Mouse (Mus musculus): ENCODE measurements at regions not wholly inside any gene's neighbourhood (a gene's known extent, or its start where the extent isn't known, plus 50 kb on each side); places are given as distances from the start of the nearest gene placed in this dataset.

GRCm38 (mm10) chr15:36427334-36427733, 580.2 kb downstream of the Zfp706 start:
- ATAC-seq (replicated peaks; ENCODE audit: low read depth, poor library complexity, severe bottlenecking): no peak

DNA sequence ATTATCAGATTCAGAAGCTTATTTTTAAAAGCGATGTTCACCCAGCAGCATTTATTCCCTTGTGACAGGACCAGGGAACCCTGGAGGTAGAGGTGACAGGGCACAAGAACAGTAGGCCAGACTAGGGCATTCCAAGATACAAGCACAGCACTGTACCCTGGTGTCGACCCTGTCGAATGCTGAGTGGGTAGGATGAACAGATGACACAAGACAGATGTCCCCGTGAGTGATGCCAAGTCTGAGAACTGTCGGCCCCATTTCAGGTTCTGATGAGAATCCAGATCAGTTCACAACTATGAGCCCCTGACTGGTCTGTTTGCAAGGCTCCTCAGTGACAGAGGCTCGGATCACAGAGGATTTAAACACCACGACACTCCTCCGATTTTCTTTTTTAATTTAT, 581.7 kb downstream of the Zfp706 start:
- no peak for ATAC-seq (replicated peaks; ENCODE audit: low read depth, poor library complexity, severe bottlenecking)

DNA sequence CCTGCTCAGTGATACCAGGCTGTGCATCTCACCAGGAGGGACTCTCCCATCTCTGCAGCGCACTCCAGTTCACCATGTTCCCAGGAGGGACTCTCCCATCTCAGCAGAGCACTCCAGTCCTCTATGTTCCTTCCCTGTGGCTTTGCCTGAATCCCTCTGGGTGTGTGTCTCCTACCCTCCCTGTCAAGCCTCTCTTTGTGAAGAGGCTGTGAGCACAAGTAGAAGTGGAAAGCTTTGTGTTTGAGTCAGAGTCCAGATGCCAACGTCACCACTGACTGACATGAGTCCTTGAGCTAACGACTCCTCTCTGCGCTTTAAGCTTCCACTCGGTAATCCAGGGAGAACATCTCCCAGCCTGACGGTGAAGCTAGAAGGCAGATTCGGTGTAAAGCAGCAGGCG, 583.5 kb downstream of the Zfp706 start:
- ATAC-seq (replicated peaks; ENCODE audit: low read depth, poor library complexity, severe bottlenecking): no peak

DNA sequence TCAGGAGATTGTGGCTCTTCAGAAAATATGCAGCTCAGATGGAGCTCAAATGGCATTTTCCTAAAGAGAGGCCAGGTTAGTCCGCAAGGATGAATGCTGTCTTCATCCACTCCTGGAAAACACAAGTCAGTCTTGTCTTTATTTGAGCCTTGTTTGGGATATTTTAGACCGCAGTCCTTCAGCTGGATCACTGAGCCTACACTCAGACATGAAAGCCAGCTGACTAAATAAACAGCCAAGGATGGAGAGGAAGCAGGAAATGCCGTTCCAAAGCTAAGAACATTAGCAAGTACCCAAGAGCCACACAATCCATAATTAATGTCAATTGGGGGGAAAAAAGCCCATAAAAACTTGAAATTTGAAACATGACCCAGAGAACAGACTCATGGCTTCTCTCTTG, 584.8 kb downstream of the Zfp706 start:
- no peak for ATAC-seq (replicated peaks; ENCODE audit: low read depth, poor library complexity, severe bottlenecking)

DNA sequence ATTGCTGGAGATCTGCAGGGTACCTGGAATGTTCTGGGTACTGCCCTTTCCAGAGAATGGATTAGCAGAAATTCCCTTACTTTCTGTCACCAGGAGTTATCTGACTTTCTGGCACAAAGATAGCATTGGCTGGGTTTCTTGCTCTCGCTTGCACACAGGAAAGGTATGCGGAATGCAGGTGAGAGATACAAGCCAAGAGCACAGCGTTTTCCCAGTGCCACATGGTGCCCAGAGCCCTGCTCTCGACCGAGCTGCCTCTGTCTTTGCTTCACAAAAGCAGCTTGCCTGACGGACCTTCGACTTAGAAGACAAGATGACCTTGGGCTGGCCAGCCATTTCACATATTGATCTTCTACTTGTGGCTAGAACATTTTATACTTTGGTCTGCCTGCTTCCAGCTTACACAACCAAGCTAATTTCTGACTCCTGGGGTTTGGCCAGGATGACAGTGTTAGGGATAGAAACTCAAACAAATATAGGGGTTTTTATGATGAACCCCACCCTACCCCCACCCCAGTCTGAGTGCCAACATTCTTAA, 587.6 kb downstream of the Zfp706 start:
- ATAC-seq (replicated peaks; ENCODE audit: low read depth, poor library complexity, severe bottlenecking): no peak

DNA sequence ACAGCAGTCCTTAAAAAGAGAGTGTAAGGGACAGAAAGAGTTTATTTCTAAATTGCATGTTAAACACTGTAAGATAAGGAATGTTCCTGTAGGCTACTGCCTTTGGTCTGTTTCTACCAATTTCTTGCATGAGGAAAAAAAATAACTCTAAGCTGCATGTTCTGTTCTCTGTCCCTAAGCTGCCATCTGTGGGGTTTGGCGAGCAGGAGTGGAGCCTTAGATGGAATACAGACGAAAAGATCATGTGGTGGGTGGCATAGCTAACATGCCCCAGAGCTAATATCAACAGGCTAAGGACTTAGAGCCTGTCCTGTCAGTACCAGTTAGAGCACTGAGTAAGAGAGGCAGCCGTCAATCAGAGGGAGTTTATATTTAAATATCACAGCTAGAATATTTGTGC, 590.1 kb downstream of the Zfp706 start:
- no peak for ATAC-seq (replicated peaks; ENCODE audit: low read depth, poor library complexity, severe bottlenecking)

GRCm38 (mm10) chr15:36415552-36416249, 591.9 kb downstream of the Zfp706 start:
- no peak for ATAC-seq (replicated peaks; ENCODE audit: low read depth, poor library complexity, severe bottlenecking)

GRCm38 (mm10) chr15:36412016-36412415, 595.6 kb downstream of the Zfp706 start:
- no peak for ATAC-seq (replicated peaks; ENCODE audit: low read depth, poor library complexity, severe bottlenecking)

- no peak for ATAC-seq (replicated peaks; ENCODE audit: low read depth, poor library complexity, severe bottlenecking)
Observed at GRCm38 (mm10) chr15:36405446-36405845, 602.1 kb downstream of the Zfp706 start.

GRCm38 (mm10) chr15:36403336-36404119, 604.0 kb downstream of the Zfp706 start:
- no peak for ATAC-seq (replicated peaks; ENCODE audit: low read depth, poor library complexity, severe bottlenecking)

- ATAC-seq (replicated peaks; ENCODE audit: low read depth, poor library complexity, severe bottlenecking): no peak
Observed at GRCm38 (mm10) chr15:36402051-36402450, 605.5 kb downstream of the Zfp706 start.

DNA sequence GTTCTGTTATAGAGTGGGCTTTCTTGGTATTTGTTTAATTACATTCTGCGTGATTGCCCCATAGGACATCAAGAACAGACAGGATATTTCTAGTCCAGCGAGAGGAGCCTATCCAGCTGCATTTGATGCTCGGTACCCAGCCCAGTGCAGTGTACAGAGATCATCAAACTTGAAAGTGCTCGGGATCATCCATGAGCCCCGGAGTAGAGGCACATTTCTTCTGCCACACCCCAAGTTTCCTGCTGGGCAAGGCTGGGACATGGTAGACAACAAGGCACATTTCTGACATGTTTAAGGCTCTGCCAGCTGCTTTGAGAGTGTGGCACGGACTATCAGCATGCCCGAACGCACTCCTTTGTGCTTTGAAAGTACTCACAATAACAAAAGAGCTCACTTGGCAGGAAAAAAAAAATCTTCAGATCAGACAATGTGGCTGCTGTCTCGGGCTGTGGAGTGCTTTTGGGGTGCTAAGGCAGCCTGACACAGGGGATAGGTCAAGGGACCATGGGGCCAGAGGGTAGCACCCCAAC, 607.2 kb downstream of the Zfp706 start:
- ATAC-seq (replicated peaks; ENCODE audit: low read depth, poor library complexity, severe bottlenecking): no peak

DNA sequence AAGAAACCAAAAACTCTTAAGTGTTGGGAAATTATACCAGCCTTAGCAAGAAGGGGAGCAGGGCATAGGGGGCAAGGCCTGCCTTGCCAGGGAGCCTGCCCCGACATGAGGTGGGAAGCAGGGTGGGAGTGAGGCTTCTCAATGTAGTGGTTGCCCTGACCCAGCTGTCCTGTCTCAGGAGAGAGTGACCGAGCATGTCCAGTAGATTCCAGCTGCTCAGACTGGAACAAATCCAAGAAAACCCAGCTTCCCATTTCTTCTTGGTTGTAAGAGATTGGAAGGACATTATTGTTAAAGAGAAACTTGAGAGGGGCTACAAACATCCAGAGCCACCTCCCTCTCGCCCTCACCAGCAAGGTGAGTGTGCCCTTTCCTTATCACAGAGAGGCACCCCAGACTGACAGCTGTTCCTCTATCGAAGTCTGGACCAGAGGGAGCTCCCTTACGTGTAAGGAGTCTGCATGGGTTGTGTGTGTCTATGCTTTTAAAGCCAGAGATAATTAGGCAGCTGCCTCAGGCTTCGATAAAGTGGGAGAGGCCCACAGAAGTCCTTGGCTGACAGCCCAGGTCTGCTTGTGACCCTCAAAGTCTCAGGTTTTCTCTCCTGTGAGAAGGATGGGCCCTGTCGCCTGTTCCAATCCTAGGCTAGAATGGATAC, 608.1 kb downstream of the Zfp706 start:
- ATAC-seq (replicated peaks; ENCODE audit: low read depth, poor library complexity, severe bottlenecking): no peak

- ATAC-seq (replicated peaks; ENCODE audit: low read depth, poor library complexity, severe bottlenecking): no peak
Observed at GRCm38 (mm10) chr15:36398099-36398982, 609.2 kb downstream of the Zfp706 start.

GRCm38 (mm10) chr15:36396791-36397190, 610.8 kb downstream of the Zfp706 start:
- ATAC-seq (replicated peaks; ENCODE audit: low read depth, poor library complexity, severe bottlenecking): no peak

GRCm38 (mm10) chr15:36396245-36396644, 611.3 kb downstream of the Zfp706 start:
- ATAC-seq (replicated peaks; ENCODE audit: low read depth, poor library complexity, severe bottlenecking): no peak

DNA sequence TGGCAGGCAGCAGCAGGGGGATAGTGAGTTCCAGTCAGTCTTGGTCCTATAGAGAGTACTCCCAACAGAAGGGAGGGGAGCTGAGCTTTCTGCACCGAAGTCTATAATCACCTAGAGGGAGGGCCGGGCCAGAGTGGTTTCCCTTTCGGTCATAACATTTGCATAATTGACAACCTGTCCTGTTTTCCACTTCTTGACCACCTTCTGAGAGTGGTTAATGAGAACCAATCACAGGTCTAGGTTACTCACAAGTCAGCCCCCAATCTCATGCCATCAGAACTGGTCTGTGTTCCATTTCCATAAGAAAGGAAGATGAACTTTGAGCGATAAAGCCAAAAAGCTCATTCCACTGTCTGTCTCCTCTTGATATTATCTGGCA, 611.9 kb downstream of the Zfp706 start:
- ATAC-seq (replicated peaks; ENCODE audit: low read depth, poor library complexity, severe bottlenecking): no peak

DNA sequence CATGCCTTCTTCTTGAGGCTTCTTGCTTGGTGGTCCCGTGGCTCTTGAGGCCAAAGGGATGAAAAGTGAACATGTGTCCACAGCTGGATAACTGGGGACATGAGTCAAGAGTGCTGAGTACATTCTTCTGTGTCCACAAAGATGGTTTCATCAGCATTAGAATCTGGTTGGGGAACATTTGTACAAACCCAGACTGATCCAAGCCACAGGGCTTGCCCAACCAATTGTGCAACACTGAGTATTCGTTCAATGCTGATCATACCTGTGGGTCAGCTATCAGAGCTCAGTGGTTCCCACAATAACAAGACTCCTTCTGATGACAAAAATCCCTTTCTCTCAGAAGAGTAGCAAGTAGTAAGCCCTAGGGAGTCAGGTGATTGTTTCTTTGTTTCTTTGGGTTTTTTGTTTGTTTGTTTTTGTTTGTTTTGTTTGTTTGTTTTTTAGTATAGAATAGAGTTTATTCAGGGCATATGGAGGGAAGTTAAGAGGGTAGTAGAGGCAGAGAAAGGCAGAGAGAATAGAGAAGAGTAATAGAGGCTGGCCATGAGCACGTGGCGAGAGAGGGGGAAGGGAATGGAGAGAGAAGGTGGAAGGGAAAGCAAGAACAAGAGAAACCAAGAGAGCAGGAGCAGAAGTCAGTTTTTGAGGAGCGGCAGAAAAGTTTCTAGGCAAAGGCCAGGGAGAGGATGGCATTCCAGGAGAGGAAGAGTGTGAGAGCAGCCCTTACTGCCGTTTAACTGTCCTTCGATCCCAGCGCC, 612.5 kb downstream of the Zfp706 start:
- ATAC-seq (replicated peaks; ENCODE audit: low read depth, poor library complexity, severe bottlenecking): no peak

GRCm38 (mm10) chr15:36389775-36390174, 617.8 kb downstream of the Zfp706 start:
- ATAC-seq (replicated peaks; ENCODE audit: low read depth, poor library complexity, severe bottlenecking): no peak
